Mouse (Mus musculus) skeletal muscle tissue, adult 2 months (tissue): ENCODE measurements around the gene Runx2.

Experiments
- DNase-seq: peaks from one replicate; pipeline ENCODE4 v3.0.0-alpha.2; 2012; ENCODE audit warnings: low read depth, low spot score

The Runx2 gene

GRCm38 (mm10) chr17:44768522-44768921 is 46.1 kb downstream of the Runx2 start:
- no peak for DNase-seq

- DNase-seq: no peak
Observed at GRCm38 (mm10) chr17:44767375-44767774, 47.2 kb downstream of the Runx2 start.

DNA sequence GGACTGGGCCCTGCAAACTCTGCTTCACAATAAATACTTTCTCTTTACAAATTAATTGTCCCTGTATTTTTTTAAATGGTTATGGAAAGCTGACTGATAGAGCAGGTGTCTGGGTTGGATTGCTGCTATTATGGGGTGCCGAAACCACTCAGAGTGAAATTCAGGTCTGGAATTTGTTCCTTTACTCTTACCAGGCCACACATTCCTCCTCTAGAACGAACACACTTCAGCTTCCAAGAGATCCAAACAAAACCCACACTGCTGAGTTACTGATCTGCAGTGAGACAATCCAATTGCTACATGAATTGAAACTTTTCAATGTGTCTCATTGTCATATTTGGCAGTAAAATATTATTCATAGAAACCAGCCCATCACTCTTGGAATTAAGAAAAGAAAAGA is 47.6 kb downstream of the Runx2 start:
- no peak for DNase-seq

GRCm38 (mm10) chr17:44766318-44766717 is 48.3 kb downstream of the Runx2 start:
- DNase-seq: no peak

DNA sequence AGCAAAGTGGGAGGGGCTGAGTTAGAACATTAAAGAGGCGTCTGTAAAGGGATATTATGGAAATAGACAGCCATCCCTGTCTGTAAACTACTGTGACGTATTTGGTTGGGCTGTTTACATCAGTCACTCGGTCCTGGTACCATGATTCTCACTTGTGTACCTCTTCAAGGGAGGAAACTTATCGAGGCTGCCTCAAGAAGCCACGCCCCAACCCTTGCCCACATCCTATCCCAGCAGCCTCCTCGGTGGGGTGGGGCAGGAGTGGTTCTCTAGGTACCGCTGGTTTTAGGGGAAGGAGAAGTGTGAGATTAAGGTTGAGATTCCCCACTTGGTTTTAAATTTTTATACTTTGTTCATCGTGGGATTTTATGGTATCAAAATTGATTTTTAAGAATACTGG is 69.2 kb downstream of the Runx2 start:
- no peak for DNase-seq

DNA sequence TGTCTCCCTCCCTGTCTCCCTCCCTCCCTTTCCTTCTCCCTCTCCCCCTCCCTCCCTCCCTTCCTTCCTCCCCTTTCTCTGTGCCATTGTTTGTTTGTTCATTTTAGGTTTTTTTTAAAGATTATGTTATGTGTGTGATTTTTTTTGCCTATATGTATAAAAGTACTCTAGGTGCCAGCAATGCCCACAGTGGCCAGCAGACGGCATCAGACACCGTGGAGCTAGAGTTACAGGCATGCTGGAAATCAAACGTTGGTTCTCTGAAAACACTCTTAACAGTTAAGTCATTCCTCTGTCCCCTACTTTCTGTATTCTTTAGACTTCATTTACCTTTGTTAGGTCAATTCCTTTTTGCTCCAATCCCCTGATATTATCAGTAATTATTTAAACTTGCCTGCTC is 70.8 kb downstream of the Runx2 start:
- no peak for DNase-seq

- DNase-seq: no peak
Observed at GRCm38 (mm10) chr17:44742246-44742645, 72.4 kb downstream of the Runx2 start.

DNA sequence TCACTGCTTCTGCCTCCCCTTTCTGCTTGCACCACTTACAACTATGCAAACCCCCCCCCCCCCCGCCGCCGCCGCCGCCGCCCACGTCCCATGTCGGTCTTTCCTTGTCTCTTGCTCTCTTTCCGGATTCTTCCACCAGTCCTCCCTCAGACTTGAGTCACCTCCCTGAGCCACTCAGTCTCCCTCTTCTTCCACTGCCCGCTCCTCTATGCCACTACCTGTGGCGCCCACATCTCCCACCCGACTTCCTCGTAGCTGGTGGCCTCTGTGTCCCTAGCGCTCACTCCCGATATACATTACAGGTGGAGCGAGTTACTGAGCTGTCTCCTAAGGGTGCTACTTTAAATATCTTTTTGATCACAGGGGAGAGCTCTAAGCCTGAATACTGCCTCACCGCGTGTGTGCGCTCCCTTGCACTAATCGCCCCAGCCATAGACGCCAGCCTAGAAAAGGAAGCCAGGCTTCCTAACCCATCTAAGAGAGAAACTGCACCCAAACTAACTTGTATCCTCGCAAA is 76.4 kb downstream of the Runx2 start:
- DNase-seq: no peak

DNA sequence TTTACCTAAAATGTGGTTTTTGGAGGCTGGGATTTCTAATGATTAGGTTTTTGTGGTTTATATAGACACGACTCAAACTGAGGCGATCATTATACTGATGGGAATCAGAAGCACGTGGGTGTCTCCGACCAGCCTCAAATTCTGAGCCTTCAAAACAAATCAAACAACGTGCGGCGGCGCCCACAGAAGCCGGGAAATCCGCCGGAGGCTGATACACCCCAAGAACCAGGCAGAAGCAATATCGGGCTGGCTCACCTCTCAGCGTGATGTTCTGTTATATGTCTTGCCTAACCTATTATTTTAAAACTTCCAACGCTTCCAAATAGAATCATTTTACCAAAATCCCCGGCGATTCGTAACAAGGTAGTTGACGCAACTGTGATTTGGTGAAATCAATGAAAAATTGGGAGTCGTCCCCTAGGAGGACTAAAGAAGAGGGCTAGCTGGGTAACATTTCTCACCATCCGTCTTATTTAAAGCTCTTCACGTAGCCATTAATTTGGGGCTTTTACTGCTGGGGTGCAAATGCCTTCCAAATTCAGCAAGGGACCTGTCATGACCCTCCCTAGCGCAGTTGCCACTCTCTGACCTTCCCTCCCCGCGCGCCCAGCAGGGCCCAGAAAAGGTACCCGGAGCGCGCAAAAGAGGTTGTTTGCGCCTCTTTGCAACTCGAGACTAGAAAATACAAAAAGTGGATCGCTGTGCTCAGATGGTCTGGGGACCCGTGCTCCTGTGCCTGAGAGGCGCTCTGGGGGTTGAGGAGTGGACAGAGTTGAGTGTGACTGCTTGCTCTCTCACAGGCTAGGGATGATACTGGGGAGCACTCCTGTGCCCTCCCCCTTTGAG is 77.1 kb downstream of the Runx2 start:
- no peak for DNase-seq

GRCm38 (mm10) chr17:44735991-44736561 is 78.5 kb downstream of the Runx2 start:
- DNase-seq: peak; percentile 39

GRCm38 (mm10) chr17:44735223-44735990 is 79.2 kb downstream of the Runx2 start:
- DNase-seq: no peak

DNA sequence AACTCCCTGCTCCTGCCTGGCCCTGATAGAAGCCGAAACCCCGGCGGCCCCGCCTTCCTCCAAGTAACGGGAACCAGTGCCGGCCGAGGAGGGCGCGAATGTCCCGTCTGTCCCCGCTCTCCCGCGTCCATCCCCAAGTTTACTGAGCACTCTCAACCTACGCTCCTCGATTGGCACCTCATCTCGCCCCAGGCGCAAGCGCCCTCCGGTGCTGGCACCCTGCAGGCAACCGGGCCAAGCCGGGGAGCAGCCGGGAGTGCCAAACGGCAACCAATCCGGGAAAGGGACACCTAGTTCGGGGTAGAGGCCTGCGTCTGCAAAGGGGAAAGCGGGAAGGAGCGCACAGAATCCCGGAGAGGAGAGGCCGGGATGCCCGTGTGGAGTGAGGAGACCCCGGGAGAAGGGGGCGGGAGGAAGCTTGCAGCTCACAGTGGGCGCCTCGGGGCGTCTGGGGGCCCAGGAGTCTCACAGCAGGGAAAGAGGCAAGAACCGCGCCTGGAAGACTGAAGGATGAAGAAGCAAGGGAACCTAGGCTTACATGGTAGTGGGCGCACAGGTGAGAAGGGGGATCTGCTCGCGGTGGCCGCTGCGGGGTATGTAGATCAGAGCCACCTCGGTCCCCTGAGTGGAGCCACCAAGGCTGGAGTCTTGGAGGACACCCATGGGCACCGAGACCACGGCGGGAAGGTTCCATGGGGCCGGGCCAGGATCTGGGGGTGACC is 79.9 kb downstream of the Runx2 start:
- no peak for DNase-seq

DNA sequence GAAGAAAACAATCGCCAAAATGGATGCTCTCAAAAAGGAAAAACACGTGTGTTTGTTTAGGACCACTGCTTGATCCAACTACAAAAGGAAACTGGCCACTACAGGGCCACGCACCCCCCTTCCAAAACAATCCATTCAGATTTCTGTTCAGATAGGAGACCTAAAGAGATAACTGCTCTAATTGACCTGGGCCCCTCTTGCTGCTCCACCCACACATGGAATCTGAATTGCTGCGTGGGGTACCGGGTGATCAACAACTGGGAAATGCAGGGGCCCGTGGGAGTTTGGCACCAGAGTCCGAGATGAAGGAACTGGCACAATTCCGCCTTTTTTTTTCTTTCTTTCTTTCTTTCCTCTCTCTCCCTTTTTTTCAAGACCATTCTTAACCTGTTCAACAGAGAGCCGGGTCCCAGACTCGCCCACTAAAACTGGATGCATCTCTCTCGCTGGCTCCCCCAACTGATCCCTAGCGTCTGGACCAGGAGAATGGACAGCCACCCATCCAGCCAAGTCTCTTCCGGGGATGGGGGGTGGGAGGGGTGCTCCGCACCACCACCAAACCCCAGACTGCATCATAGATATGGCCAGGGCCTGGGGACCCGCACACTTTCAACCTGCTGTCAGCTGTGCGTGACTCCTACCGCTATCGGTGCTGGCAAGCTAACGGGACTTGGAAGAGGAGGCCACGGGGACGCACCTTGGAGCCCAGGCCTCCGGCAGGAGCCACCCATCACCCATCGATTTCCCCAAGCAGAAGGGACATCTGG is 80.9 kb downstream of the Runx2 start:
- DNase-seq: no peak

DNA sequence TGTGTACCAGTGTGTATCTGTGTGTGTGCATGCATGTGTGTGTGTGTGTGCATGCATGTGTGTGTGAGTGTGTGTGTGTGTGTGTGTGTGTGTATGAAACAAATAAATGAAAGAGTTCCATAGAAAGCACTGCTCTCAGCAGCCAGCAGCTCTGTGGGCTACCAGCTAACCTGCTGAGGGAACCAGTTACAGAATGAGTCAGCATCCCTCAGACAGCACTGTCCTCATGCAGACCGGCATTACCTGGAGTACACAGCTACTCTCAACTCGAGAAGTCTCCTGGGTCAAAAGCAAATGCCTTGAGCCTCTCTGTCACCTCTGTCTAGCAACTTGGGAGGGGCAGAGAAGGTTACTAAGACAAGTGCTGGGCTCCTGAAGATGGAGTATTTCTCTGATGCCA is 86.1 kb downstream of the Runx2 start:
- DNase-seq: no peak

- no peak for DNase-seq
Observed at GRCm38 (mm10) chr17:44727675-44728074, 86.9 kb downstream of the Runx2 start.

DNA sequence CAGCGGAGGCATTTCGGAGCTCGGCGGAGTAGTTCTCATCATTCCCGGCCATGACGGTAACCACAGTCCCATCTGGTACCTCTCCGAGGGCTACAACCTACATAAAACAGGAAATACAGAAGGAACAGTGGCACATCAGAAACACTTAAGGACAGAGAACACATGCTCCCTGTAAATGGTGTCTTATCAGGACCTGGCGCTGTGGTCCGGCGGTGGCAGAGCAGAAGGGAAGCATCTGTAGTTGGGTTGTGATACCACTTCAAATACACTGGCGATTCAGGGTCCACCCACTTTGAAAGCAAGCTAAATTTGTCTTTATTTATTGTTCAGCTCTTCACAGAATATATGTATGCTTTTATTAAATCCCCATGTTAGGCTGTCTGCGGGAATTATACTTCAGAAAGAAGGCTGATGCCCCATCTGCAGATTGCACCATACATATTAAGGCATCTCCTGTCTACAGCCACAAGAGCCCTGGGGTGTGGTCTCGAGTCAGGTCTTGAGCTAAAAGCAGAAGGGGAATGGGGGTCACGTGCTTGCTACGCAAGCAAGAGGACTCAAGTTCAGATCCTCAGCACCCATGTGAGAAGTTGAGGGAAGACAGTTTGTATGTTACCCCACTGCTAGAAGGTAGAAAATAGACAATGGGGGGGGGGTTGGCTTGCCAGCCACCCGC is 89.7 kb downstream of the Runx2 start:
- DNase-seq: no peak

DNA sequence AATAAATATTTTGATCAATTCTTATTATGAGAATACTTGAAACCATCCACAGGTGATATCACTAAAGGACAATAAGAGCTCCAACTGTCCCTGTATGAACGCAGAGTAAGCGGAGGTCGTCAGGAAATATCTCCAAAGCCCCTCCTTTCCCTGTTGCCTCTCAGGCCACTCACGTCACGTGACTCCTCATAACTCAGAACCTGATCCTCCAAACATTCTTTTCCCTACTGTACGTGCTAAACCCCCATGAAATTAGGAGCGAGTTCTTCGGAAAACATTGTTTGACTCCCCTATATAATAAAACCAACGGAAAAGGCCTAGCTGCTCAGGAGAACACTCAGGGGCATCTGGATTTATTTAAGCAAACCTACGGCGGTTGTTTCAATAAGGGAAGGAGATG is 90.3 kb downstream of the Runx2 start:
- DNase-seq: no peak

DNA sequence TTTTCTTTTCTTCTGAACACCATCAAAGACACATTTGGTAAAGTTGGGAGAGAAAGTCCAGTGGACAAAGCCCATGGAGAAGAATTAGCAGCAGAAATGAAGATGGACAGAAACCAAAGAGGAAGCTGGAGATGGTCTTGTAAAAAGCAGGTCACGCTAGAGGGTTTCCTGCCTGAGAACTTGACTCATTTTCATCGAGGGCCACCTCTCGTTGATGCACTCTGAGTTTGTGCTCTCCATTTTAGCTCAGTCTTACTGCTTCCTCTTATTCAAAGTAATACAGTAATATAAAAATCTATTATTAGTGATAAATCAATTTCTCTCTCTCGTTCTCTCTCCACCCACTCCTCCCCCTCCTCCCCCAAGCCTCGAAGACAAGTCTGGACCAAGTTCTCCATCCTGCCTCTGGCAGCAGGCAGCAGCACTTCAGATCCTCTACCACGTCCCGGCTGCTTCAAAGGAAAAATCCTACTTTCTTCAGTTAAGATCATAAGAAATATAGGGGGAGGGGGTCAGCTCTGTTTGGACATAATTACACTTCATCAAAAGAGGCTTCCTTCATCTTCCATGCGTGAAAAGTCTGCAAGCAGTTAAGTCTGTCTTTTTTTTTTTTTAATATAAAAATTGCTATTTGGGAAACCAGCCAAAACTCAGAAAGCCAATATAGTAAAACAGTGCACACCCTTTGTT is 92.3 kb downstream of the Runx2 start:
- DNase-seq: no peak

DNA sequence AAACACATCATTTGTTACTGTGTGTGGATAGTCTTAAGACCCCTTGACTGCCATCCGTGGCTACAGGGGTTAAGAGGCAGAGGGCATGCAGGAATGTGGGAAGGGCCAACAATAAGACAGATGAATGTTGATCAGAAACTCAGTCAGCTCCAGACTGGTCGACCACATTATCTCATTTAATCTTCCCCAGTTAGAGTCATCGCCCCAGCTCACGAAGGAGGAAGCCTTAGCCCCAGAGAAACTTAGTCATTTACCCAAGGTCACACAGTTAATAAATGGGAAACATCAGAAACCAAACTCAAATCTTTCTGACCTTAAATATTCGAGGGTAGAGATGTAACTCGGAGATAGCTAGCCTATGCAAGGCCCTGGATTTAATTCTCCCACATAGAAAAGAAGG is 96.0 kb downstream of the Runx2 start:
- DNase-seq: no peak

DNA sequence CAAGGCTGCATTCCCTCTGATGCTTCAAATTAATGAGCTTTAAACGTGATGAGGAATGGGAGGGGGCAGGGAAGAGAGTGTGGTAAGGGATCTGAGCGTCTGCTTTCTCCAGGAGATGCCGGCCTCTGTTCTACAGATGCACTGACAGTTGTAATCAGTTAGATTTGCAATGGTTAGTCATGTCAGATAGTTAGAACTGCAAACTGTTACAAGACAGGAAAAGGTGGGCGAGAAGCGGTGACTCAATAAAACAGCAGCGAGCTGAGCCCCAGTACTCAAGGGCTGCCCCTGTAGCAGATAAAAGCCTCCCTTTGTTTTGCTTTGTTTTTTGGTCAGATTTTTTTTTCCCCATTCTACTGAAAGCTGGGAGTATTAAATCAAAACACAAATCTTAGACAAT is 96.6 kb downstream of the Runx2 start:
- DNase-seq: no peak
